Mouse (Mus musculus) v-Abl transformed pro-B cells (cell line): Measurements from ENCODE around the gene Incenp.

Source experiments
- in situ Hi-C, 2 experiments: fragments of 400-800 bp; cut with MboI; formaldehyde crosslinking; loops; one replicate each; pipeline ENCODE4 v1.15.1; 2025; ENCODE audit not compliant: unreplicated experiment in 2 of 2

Incenp gene

GRCm38 (mm10) chr19:9922228-9922627 lies 22.9 kb upstream of the Incenp start:
- in situ Hi-C loops, result loop anchor here in 1 of 2 experiments (25.0 kb wide), 1 partner anchor 540 kb away; the partner anchor contains the start of gene Lrrc10b

DNA sequence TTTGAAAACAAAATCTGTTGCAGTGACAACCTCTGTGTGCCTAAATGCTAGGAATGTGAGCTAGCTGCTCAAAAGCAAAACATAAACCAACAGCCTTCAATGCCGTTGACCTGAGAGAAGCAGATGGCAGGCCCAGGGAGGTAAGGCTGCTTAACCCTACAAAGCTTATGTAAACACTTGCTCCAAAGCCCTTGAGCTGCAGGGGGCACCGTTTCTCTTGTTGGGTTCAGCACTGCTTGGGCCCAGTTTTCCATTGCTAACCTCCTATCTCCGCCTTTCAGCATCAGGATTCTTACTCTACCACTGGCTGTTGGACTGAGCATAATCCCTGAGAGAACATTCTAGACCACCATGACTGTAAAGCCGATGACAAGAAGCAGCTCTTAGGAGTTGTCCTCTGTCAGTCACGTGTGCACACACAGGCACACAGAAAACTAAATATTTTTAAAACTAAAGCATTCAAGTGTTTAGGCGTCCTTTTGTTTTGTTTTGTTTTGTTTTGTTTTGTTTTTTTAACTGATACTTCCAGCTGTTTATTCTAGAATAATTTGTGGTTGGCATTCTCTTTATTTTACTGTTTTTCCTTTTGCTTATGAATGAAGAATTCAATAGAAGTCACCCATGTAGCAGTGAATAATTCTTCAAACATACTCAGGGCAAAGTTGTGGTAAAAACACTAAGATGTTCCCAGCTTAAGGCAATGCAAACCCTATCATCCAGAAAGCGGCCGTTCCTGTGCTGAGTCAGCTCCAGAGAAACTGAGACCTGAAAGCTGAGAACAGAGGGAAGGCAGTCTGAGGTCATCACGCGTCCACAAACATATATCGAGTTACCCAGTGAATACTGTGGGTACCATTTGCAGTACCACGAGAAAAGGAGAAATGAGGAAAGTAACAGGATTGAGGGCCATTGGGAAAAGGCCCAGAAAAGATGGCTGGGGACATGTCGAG lies 21.8 kb upstream of the Incenp start:
- in situ Hi-C loops, result loop anchor here in 1 of 2 experiments (25.0 kb wide), 1 partner anchor 541 kb away; the partner anchor contains the start of gene Lrrc10b

- in situ Hi-C loops, result loop anchor here (5.0 to 25.0 kb wide), 3 partner anchors 74 to 544 kb away; partner anchors contain the start of genes Fads2 (in 2 of the 2) and Lrrc10b (in 1 of the 2)
Measured at GRCm38 (mm10) chr19:9918176-9918861, 19.0 kb upstream of the Incenp start.

GRCm38 (mm10) chr19:9917727-9918126 lies 18.4 kb upstream of the Incenp start:
- in situ Hi-C loops, result loop anchor here (5.0 to 25.0 kb wide), 3 partner anchors 75 to 545 kb away; partner anchors contain the start of genes Fads2 (in 2 of the 2) and Lrrc10b (in 1 of the 2)

DNA sequence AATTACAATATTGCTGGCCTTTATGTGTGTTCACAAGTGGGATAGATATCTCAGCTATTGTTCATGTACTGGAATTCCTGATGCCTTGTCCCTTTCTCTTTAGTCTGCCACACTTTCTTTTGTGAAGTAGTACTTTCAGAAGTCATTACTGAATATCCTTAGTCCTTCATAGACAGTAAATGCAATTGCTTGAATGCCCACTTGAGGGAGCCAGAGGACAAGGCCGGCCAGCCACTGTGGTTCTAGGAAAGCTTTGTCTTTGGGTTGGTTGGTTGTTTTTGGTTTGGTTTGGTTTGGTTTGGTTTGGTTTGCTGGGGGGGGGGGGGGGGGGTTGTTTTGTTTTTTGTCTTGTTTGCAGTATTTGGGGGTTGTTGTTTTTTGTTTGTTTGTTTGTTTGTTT lies 16.6 kb upstream of the Incenp start:
- in situ Hi-C loops, result loop anchor here (5.0 to 25.0 kb wide), 3 partner anchors 76 to 546 kb away; partner anchors contain the start of genes Fads2 (in 2 of the 2) and Lrrc10b (in 1 of the 2)

DNA sequence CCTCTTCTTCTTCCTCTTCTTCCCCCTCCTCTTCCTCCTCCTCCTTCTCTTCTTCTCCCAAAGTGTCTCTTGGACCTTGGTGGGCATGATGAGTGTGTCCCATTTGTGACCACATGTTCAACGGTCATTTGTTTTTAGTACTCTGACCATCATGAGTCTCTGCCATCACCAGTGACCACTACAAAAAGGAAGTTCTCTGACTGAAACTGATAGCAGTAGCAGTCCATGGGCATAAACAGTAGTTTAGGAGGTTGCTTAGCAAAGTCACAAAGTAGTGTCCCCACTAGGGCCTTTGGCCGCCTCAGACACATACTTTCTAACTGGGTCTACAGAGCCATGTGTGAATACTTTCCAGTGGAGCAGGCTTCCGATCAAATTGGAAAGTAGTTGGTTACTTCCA lies 15.0 kb upstream of the Incenp start:
- in situ Hi-C loops, result loop anchor here (5.0 to 25.0 kb wide), 3 partner anchors 78 to 548 kb away; partner anchors contain the start of genes Fen1 (in 1 of the 2), Lrrc10b (in 1 of the 2) and Tmem258 (in 1 of the 2)

DNA sequence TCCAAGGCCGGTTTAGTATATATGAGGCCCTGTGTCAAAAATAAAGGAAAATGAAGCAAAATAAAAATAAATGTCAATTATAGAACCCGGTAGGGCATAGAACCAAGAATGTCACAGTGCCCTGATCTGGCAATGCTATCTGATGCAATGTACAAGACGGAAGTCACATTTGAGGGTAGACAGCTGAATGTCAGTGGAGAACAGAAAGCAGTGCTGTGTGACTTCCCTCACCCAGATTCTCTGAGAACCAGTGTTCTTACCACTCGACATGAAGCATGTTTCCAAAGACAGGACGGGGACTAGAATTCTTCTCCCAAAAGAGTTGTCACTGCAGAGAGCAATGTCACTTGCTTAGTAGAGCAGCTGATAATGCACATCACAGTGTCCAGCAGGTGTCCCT lies 14.4 kb upstream of the Incenp start:
- in situ Hi-C loops, result loop anchor here (5.0 to 25.0 kb wide), 3 partner anchors 79 to 549 kb away; partner anchors contain the start of genes Fen1 (in 1 of the 2), Lrrc10b (in 1 of the 2) and Tmem258 (in 1 of the 2)

- in situ Hi-C loops, result loop anchor here (5.0 to 25.0 kb wide), 3 partner anchors 81 to 551 kb away; partner anchors contain the start of genes Fen1 (in 1 of the 2), Lrrc10b (in 1 of the 2) and Tmem258 (in 1 of the 2)
Measured at GRCm38 (mm10) chr19:9911314-9911754, 12.0 kb upstream of the Incenp start.

- in situ Hi-C loops, result loop anchor here in 1 of 2 experiments (25.0 kb wide), 1 partner anchor 553 kb away; the partner anchor contains the start of gene Lrrc10b
Measured at GRCm38 (mm10) chr19:9909351-9909750, 10.0 kb upstream of the Incenp start.

GRCm38 (mm10) chr19:9900696-9901095 lies 1.3 kb upstream of the Incenp start:
- in situ Hi-C loops, result loop anchor here in 1 of 2 experiments (25.0 kb wide), 1 partner anchor 562 kb away; the partner anchor contains the start of gene Lrrc10b

DNA sequence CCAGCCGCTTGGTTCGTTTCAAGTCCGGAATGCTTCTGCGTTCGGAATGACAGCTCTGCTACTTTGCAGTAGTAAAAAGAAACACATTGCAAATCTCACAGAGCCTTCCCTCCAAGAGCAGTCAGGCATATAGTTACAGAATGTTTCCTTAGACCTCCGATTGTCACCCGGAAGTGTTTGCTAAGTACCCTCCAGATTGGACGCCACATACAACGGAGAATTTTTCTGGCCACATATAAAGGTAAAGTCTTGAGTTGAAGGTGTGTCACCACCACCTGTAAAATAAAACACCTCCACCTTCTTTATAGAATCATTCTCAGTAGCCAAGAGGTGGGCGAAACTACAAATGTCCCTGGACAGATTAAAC lies 412 bp upstream of the Incenp start:
- in situ Hi-C loops, result loop anchor here (5.0 to 25.0 kb wide), 2 partner anchors 303 to 563 kb away; partner anchors contain the start of genes Fen1 (in 1 of the 2), Lrrc10b (in 1 of the 2) and Tmem258 (in 1 of the 2)

DNA sequence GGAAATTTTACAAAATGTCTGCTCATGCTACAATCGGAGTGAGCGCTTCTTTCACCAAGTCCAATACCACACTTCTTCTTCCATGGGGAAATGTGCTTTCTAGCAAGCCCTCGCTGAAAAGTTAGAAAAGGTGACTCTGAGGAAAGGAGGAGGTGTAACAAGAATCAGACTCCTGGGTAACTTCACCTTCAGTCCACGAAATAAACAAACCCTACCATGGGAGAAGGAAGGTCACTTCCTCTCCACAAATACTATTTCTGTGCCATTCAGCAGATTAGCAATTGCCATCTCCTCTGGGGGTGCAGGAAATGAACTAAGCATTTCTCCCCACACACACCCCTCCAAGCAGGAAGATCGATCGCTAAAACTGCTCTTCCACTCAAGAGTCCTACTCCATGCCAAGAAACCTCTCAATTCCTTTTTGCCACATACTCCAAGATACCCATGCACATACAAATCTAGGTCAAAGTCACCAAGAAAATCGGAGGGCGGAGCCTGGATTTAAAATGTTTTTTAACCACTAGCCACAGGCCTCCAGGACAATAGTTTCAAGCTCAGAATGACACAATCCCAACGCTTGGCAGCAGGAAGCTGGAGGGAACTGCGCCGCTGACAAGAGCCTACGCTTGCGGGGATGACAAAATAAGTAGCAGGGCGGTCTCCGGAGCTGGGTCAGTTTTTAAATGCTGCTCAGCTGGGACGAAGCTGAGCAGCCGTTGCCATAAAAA lies 848 bp downstream of the Incenp start:
- in situ Hi-C loops, result loop anchor here in 1 of 2 experiments (5.0 kb wide), 1 partner anchor 304 kb away; the partner anchor contains the start of genes Fen1 and Tmem258

DNA sequence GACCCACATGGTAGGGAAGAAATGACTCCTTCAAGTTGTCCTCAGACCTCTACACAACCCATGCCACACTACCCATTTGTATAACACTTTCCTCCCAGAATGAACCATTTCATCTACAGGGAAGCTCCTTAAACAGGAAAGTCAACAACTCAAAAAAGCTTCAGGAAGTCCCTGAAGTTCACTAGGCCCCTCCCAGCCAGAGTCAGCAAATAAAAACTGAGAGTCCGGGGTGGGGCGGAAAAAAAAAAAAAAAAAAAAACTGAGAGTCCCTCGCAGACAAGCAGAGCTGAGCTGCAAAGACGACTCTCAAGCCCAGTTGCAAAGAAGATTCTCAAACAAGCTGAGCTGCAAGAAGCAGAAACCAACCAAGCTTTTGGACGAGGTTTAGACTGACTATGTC lies 3.3 kb downstream of the Incenp start:
- in situ Hi-C loops, result loop anchor here in 1 of 2 experiments (5.0 kb wide), 1 partner anchor 306 kb away; the partner anchor contains the start of genes Fen1 and Tmem258

- in situ Hi-C loops, result no loop called here
Measured at GRCm38 (mm10) chr19:9886771-9887170, 12.6 kb downstream of the Incenp start.

DNA sequence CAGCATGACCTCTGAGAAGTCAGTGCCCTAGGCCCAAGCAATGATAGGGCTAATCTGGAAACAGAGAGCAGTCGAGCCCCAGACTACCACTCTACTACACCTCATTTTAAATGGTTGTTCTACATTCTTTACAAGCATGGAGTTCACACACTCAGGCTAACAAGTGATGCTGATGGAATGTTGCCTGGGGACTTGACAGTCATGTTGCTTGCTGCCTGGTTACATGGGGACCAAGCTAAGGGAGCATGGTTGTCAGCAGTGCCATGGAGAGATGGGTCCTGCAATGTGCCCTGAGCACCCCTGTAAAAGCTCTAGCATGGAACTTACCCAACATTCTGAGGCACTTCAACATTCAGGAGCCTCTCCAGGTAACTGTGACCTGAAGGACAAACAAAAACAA lies 13.0 kb downstream of the Incenp start:
- in situ Hi-C loops, result no loop called here

- in situ Hi-C loops, result no loop called here
Measured at GRCm38 (mm10) chr19:9878186-9878835, 21.0 kb downstream of the Incenp start.

GRCm38 (mm10) chr19:9865466-9865865 lies 33.9 kb downstream of the Incenp start:
- in situ Hi-C loops, result loop anchor here in 1 of 2 experiments (25.0 kb wide), 1 partner anchor 1178 kb away; no protein-coding TSS in a partner anchor

- in situ Hi-C loops, result loop anchor here in 1 of 2 experiments (25.0 kb wide), 1 partner anchor 1178 kb away; no protein-coding TSS in a partner anchor
Measured at GRCm38 (mm10) chr19:9864856-9865255, 34.5 kb downstream of the Incenp start.
